In the genomic region with DNA sequence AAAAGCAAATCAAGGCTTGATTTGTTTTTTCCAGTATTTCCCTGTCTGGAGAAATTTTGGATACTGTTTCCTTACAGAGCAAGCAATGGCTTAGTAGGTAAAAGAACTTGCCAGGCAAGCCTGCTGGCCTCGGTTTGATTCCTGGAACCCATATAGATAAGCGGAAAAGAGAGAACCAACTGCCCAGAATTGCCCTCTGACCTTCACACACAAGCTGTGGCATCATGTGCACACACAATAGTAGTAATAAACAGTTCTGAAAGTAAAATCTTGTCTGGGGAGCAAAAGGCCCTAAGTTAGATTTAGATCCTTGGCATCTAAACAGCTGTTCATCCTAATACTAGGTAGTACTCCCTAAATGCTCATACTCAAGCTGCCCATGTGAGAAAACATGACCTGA, we compare ENCODE assay signal across 28 mouse cellular contexts. TPM values are rescaled to one million over a fixed set of nuclear protein-coding genes. Genes with fewer than 3 reads are reported as not detected.
DNase-seq lines count a peak whose midpoint lies in the region; ATAC-seq and TF ChIP-seq lines count a peak whose summit lies in the region.
"Had no signal": no experiment of that assay in that cellular context is flagged by ENCODE, and none has a peak within 500 bp of the region (broad histone marks: within the 10 kb centered on the region; RNA-seq: fewer than 3 reads in every experiment).

No protein-coding gene starts in this region.

- H3K36me3 ChIP-seq in liver, embryonic 12.5 days = peaks cover 27% of the 10 kb centered on the region
- no peaks in the 10 kb centered on the region; the same call in 1 of the 2 replicates for H3K36me3 ChIP-seq in liver, postnatal 0 days (replicated peaks; ENCODE audit: insufficient read depth, low read length)
- no peaks in the 10 kb centered on the region for H3K36me3 ChIP-seq in intestine, postnatal 0 days (ENCODE audit: control insufficient read depth, insufficient read depth)
- no peaks in the 10 kb centered on the region for H3K36me3 ChIP-seq in hindbrain, embryonic 14.5 days (replicated peaks; ENCODE audit: control insufficient read depth, insufficient read depth)
- no peaks in the 10 kb centered on the region for H3K36me3 ChIP-seq in hindbrain, embryonic 11.5 days (ENCODE audit: control insufficient read depth, insufficient read depth, low read length)
- H3K36me3 ChIP-seq: embryonic facial prominence, embryonic 13.5 days; heart, embryonic 12.5 days; heart, embryonic 15.5 days; hindbrain, embryonic 15.5 days had no signal

- H3K9ac ChIP-seq in liver, embryonic 12.5 days = no peak overlapping the region
- no peak overlapping the region for H3K9ac ChIP-seq in liver, postnatal 0 days (replicated peaks)
- no peak overlapping the region for H3K9ac ChIP-seq in intestine, postnatal 0 days (ENCODE audit: low read depth, low read length)
- no peak overlapping the region for H3K9ac ChIP-seq in hindbrain, embryonic 14.5 days
- H3K9ac ChIP-seq in hindbrain, embryonic 11.5 days (ENCODE audit: low read depth, low read length) = no peak overlapping the region
- H3K9ac ChIP-seq: embryonic facial prominence, embryonic 13.5 days; forebrain, embryonic 13.5 days; heart, embryonic 12.5 days; heart, embryonic 15.5 days; hindbrain, embryonic 15.5 days had no signal

- H3K9me3 ChIP-seq in liver, embryonic 12.5 days (replicated peaks) = no peaks in the 10 kb centered on the region
- no peaks in the 10 kb centered on the region for H3K9me3 ChIP-seq in liver, postnatal 0 days (ENCODE audit: low read length)
- H3K9me3 ChIP-seq in intestine, postnatal 0 days (ENCODE audit: control insufficient read depth) = no peaks in the 10 kb centered on the region
- H3K9me3 ChIP-seq in hindbrain, embryonic 14.5 days (ENCODE audit: control insufficient read depth, low read length) = no peaks in the 10 kb centered on the region
- H3K9me3 ChIP-seq in hindbrain, embryonic 11.5 days (ENCODE audit: control insufficient read depth, low read length) = no peaks in the 10 kb centered on the region
- H3K9me3 ChIP-seq: embryonic facial prominence, embryonic 10.5 days; embryonic facial prominence, embryonic 13.5 days; forebrain, embryonic 13.5 days; heart, embryonic 12.5 days; heart, embryonic 15.5 days; hindbrain, embryonic 10.5 days; hindbrain, embryonic 15.5 days had no signal

- peak; percentile 17 for DNase-seq in adrenal gland, adult 2 months
- no peak for DNase-seq in adrenal gland, adult 18-20 months (ENCODE audit: low spot score in 2 of 2)
- DNase-seq in liver, postnatal 0 days = no peak
- DNase-seq in adipocyte (ENCODE audit: low spot score) = peak; percentile 61
- no peak for DNase-seq in hindbrain, embryonic 14.5 days (ENCODE audit: low spot score)
- DNase-seq in hindbrain, embryonic 11.5 days (ENCODE audit: low spot score) = no peak
- DNase-seq: adrenal gland, adult 8-10 months; adrenal gland, postnatal 25 days; cerebellum, adult 11-12 months; cerebellum, adult 8-10 months; cerebellum, postnatal 10 days; cerebellum, postnatal 36 days; embryo, embryonic 11 days; gastrocnemius, postnatal 25 days; heart, postnatal 10 days; heart, postnatal 36 days had no signal

- WGBS in liver, embryonic 12.5 days (ENCODE audit: insufficient replicate concordance) = 41% methylated on average over 2 of the region's 2 CpGs
- WGBS in liver, postnatal 0 days (ENCODE audit: insufficient replicate concordance) = 53% methylated on average over 2 of the region's 2 CpGs
- 39% methylated on average over 2 of the region's 2 CpGs for WGBS in intestine, postnatal 0 days
- 92% methylated on average over 2 of the region's 2 CpGs for WGBS in hindbrain, embryonic 14.5 days
- 85% methylated on average over 2 of the region's 2 CpGs for WGBS in hindbrain, embryonic 11.5 days

- ATAC-seq in liver, embryonic 12.5 days = no peak
- no peak for ATAC-seq in liver, postnatal 0 days
- peak; percentile 56 for ATAC-seq in intestine, postnatal 0 days
- no peak for ATAC-seq in hindbrain, embryonic 14.5 days (ENCODE audit: low FRiP score)
- ATAC-seq in hindbrain, embryonic 11.5 days (ENCODE audit: low FRiP score) = no peak
- ATAC-seq: activated CD4-positive, CD25-positive, alpha-beta regulatory T cell, adult 4 months; forebrain, embryonic 13.5 days; forebrain, embryonic 16.5 days had no signal

- H3K4me1 ChIP-seq in liver, embryonic 12.5 days = peaks cover 59% of the 10 kb centered on the region
- peaks cover 30% of the 10 kb centered on the region for H3K4me1 ChIP-seq in liver, postnatal 0 days (ENCODE audit: insufficient read depth)
- H3K4me1 ChIP-seq in intestine, postnatal 0 days (replicated peaks; ENCODE audit: control insufficient read depth, insufficient read depth, low read length) = no peaks in the 10 kb centered on the region; the same call in 1 of the 2 replicates
- H3K4me1 ChIP-seq in hindbrain, embryonic 14.5 days (replicated peaks; ENCODE audit: control insufficient read depth, insufficient read depth, low read length) = peaks cover 20% of the 10 kb centered on the region
- 0 out of 2 replicates have a peak, but pooled peaks cover 2% of the 10 kb centered on the region for H3K4me1 ChIP-seq in hindbrain, embryonic 11.5 days (replicated peaks; ENCODE audit: control insufficient read depth, insufficient read depth, low read length)

- no peak for TF ChIP-seq CTCF in liver, postnatal 0 days (IDR thresholded peaks at IDR 0.05; ENCODE audit: low read depth)
- TF ChIP-seq CTCF in intestine, postnatal 0 days (IDR thresholded peaks at IDR 0.05; ENCODE audit: low read depth) = no peak

- no peak overlapping the region for H3K27ac ChIP-seq in liver, embryonic 12.5 days
- no peak overlapping the region for H3K27ac ChIP-seq in liver, postnatal 0 days (ENCODE audit: low read depth)
- H3K27ac ChIP-seq in intestine, postnatal 0 days (ENCODE audit: low read depth, low read length) = no peak overlapping the region
- H3K27ac ChIP-seq in hindbrain, embryonic 14.5 days = no peak overlapping the region
- H3K27ac ChIP-seq in hindbrain, embryonic 11.5 days (ENCODE audit: low read depth, low read length) = no peak overlapping the region
- H3K27ac ChIP-seq: embryonic facial prominence, embryonic 10.5 days; embryonic facial prominence, embryonic 13.5 days; forebrain, embryonic 13.5 days; heart, embryonic 15.5 days; hindbrain, embryonic 10.5 days; hindbrain, embryonic 15.5 days had no signal

- no peak for TF ChIP-seq EP300 in liver, postnatal 0 days (IDR thresholded peaks at IDR 0.05; ENCODE audit: low read depth)

- H3K27me3 ChIP-seq in liver, embryonic 12.5 days (replicated peaks) = no peaks in the 10 kb centered on the region
- H3K27me3 ChIP-seq in liver, postnatal 0 days (ENCODE audit: insufficient read depth, low read length) = no peaks in the 10 kb centered on the region
- H3K27me3 ChIP-seq in intestine, postnatal 0 days (replicated peaks; ENCODE audit: control insufficient read depth, insufficient read depth, low read length) = no peaks in the 10 kb centered on the region
- H3K27me3 ChIP-seq in hindbrain, embryonic 14.5 days (ENCODE audit: control insufficient read depth, insufficient read depth, low read length) = no peaks in the 10 kb centered on the region
- no peaks in the 10 kb centered on the region for H3K27me3 ChIP-seq in hindbrain, embryonic 11.5 days (ENCODE audit: control insufficient read depth, insufficient read depth, low read length)
- H3K27me3 ChIP-seq: embryonic facial prominence, embryonic 13.5 days; forebrain, embryonic 13.5 days; heart, embryonic 12.5 days; heart, embryonic 15.5 days; hindbrain, embryonic 15.5 days had no signal

- 0 out of 2 replicates have a peak overlapping the region, but pooled peaks have one; percentile 11 for H3K4me2 ChIP-seq in liver, embryonic 12.5 days
- no peak overlapping the region for H3K4me2 ChIP-seq in liver, postnatal 0 days (ENCODE audit: low read depth, low read length)
- no peak overlapping the region for H3K4me2 ChIP-seq in intestine, postnatal 0 days (replicated peaks; ENCODE audit: low read depth)
- no peak overlapping the region for H3K4me2 ChIP-seq in hindbrain, embryonic 14.5 days (replicated peaks)
- H3K4me2 ChIP-seq in hindbrain, embryonic 11.5 days (replicated peaks; ENCODE audit: low read depth, low read length) = no peak overlapping the region
- H3K4me2 ChIP-seq: embryonic facial prominence, embryonic 13.5 days; forebrain, embryonic 13.5 days; heart, embryonic 12.5 days; heart, embryonic 15.5 days; hindbrain, embryonic 15.5 days had no signal

- H3K4me3 ChIP-seq in liver, embryonic 12.5 days = no peak overlapping the region
- no peak overlapping the region for H3K4me3 ChIP-seq in liver, postnatal 0 days (ENCODE audit: low read depth, low read length)
- H3K4me3 ChIP-seq in intestine, postnatal 0 days (ENCODE audit: low read depth, low read length) = no peak overlapping the region
- H3K4me3 ChIP-seq in hindbrain, embryonic 14.5 days (replicated peaks; ENCODE audit: low read length) = no peak overlapping the region
- H3K4me3 ChIP-seq in hindbrain, embryonic 11.5 days (ENCODE audit: low read depth, low read length) = no peak overlapping the region
- H3K4me3 ChIP-seq: embryonic facial prominence, embryonic 10.5 days; embryonic facial prominence, embryonic 13.5 days; erythroblast, embryonic 14.5 days; forebrain, embryonic 13.5 days; heart, embryonic 12.5 days; heart, embryonic 15.5 days; hindbrain, embryonic 10.5 days; hindbrain, embryonic 15.5 days had no signal

RNA-seq across cellular contexts. Expression of a gene that starts 6.3 kb away (rescaled TPM):
- total RNA-seq in adrenal gland, adult 2 months (2021) = 100 to 1,000 TPM; 120 to 193 TPM
- polyA plus RNA-seq in adrenal gland, adult 2 months (2012; rRNA removed) = 61.8 and 118 TPM in 2 replicates
- 100 to 1,000 TPM; 110 to 145 TPM for total RNA-seq in adrenal gland, adult 18-20 months (2021)
- 103 TPM in 2 replicates for polyA plus RNA-seq in liver, embryonic 12.5 days (2016; fragmentation: Nextera tagmentation; extraction: Ambion mirVana)
- 25.2 and 31.1 TPM in 2 replicates for polyA plus RNA-seq in liver, postnatal 0 days (2015; fragmentation: Nextera tagmentation; extraction: Ambion mirVana)
- polyA plus RNA-seq in intestine, postnatal 0 days (2015; fragmentation: Nextera tagmentation; extraction: Ambion mirVana) = 47.3 and 48.4 TPM in 2 replicates
- 58.2 and 58.5 TPM in 2 replicates for polyA plus RNA-seq in hindbrain, embryonic 14.5 days (2014; fragmentation: Nextera tagmentation; extraction: Ambion mirVana)
- 87.4 and 94.3 TPM in 2 replicates for polyA plus RNA-seq in hindbrain, embryonic 11.5 days (2014; fragmentation: Nextera tagmentation; extraction: Ambion mirVana)

RNA-seq across cellular contexts. Expression of a gene that starts 44.7 kb away (rescaled TPM):
- 10 to 100 TPM; 65.7 to 82.2 TPM for total RNA-seq in adrenal gland, adult 2 months (2021)
- polyA plus RNA-seq in adrenal gland, adult 2 months (2012; rRNA removed) = 1.3 TPM in 2 replicates
- 10 to 100 TPM; 73.7 to 82.3 TPM for total RNA-seq in adrenal gland, adult 18-20 months (2021)
- 207 TPM in 2 replicates for polyA plus RNA-seq in liver, embryonic 12.5 days (2016; fragmentation: Nextera tagmentation; extraction: Ambion mirVana)
- 60.7 and 61.7 TPM in 2 replicates for polyA plus RNA-seq in liver, postnatal 0 days (2015; fragmentation: Nextera tagmentation; extraction: Ambion mirVana)
- 61.1 and 65.5 TPM in 2 replicates for polyA plus RNA-seq in intestine, postnatal 0 days (2015; fragmentation: Nextera tagmentation; extraction: Ambion mirVana)
- polyA plus RNA-seq in hindbrain, embryonic 14.5 days (2014; fragmentation: Nextera tagmentation; extraction: Ambion mirVana) = 138 and 140 TPM in 2 replicates
- polyA plus RNA-seq in hindbrain, embryonic 11.5 days (2014; fragmentation: Nextera tagmentation; extraction: Ambion mirVana) = 245 and 259 TPM in 2 replicates

Comparison
In these comparisons a context has a peak if more than half of its experiments do, and no peak if none do; other contexts are left out.
1. DNase-seq: peak in adrenal gland, adult 2 months (single experiment) and adipocyte (single experiment); none in adrenal gland, adult 18-20 months (0 of 2), liver, postnatal 0 days (single experiment), hindbrain, embryonic 14.5 days (single experiment) and hindbrain, embryonic 11.5 days (single experiment).
2. RNA of a gene that starts 44.7 kb away (polyA plus RNA-seq): 245 to 259 TPM in hindbrain, embryonic 11.5 days, 207 TPM in liver, embryonic 12.5 days, 138 to 140 TPM in hindbrain, embryonic 14.5 days, 61.1 to 65.5 TPM in intestine, postnatal 0 days and 60.7 to 61.7 TPM in liver, postnatal 0 days; 1.3 TPM in adrenal gland, adult 2 months; every median in the first group is over 10 times any median in the second.